Mouse (Mus musculus): Measurements from ENCODE around the gene Atxn3. TPM values are rescaled to one million over a fixed set of nuclear protein-coding genes. Genes with fewer than 3 reads are reported as not detected.

Gene Atxn3
- polyA plus RNA-seq (2011; ENCODE audit: insufficient read depth, insufficient read length, low read depth, missing spikeins) = 28.1 and 34.9 TPM in 2 replicates

GRCm38 (mm10) chr12:101957942-101958544 lies at the start of gene Atxn3:
TSS of gene Atxn3 (minus strand) at chr12:101958246.
- no peak within 1 kb of the TSS for H3K27ac ChIP-seq (ENCODE audit: insufficient read depth, low read length)
- TF ChIP-seq EP300 (IDR thresholded peaks at IDR 0.05; ENCODE audit: insufficient read depth, low read depth, low read length) = peak; percentile 57; the same call in 1 of the 2 replicates
- peak; percentile 62 for TF ChIP-seq CTCF (IDR thresholded peaks at IDR 0.05; ENCODE audit: low read depth, low read length)
- no peak for TF ChIP-seq POLR2A (IDR thresholded peaks at IDR 0.05; ENCODE audit: insufficient read depth, low read length)

GRCm38 (mm10) chr12:102000785-102001184 lies 42.7 kb upstream of the Atxn3 start:
- TF ChIP-seq CTCF (IDR thresholded peaks at IDR 0.05; ENCODE audit: low read depth, low read length) = no peak
- TF ChIP-seq POLR2A (IDR thresholded peaks at IDR 0.05; ENCODE audit: insufficient read depth, low read length) = no peak
- TF ChIP-seq EP300 (IDR thresholded peaks at IDR 0.05; ENCODE audit: insufficient read depth, low read depth, low read length) = no peak
- Histone ChIP-seq H3K36me3 (ENCODE audit: control insufficient read depth, insufficient read depth, low read length, poor library complexity, severe bottlenecking) (peaks cover 69% of the 10 kb centered on the region), H3K27ac (ENCODE audit: insufficient read depth, low read length) (no peak overlapping the region), H3K9ac (ENCODE audit: low read depth, poor library complexity, severe bottlenecking) (no peak overlapping the region), H3K4me3 (ENCODE audit: low read depth, low read length) (no peak overlapping the region), H3K4me1 (ENCODE audit: control insufficient read depth, insufficient read depth, low read length) (no peaks in the 10 kb centered on the region), H3K9me3 (replicated peaks; ENCODE audit: control insufficient read depth, insufficient read depth, low read length, poor library complexity, severe bottlenecking) (no peaks in the 10 kb centered on the region), H3K27me3 (ENCODE audit: control insufficient read depth, insufficient read depth, low read length, poor library complexity, severe bottlenecking) (no peaks in the 10 kb centered on the region)

More at GRCm38 (mm10) chr12:101957942-101958544, at the start of gene Atxn3:
- Histone ChIP-seq H3K4me3 (ENCODE audit: low read depth, low read length) (peak within 1 kb of the TSS; percentile 82), H3K9me3 (replicated peaks; ENCODE audit: control insufficient read depth, insufficient read depth, low read length, poor library complexity, severe bottlenecking) (no peaks in the 10 kb centered on the region), H3K27me3 (ENCODE audit: control insufficient read depth, insufficient read depth, low read length, poor library complexity, severe bottlenecking) (no peaks in the 10 kb centered on the region), H3K36me3 (ENCODE audit: control insufficient read depth, insufficient read depth, low read length, poor library complexity, severe bottlenecking) (no peaks in the 10 kb centered on the region), H3K4me1 (ENCODE audit: control insufficient read depth, insufficient read depth, low read length) (peaks cover 1% of the 10 kb centered on the region), H3K9ac (ENCODE audit: low read depth, poor library complexity, severe bottlenecking) (peak within 1 kb of the TSS; percentile 90)

GRCm38 (mm10) chr12:101998929-101999328 lies 40.9 kb upstream of the Atxn3 start:
- Histone ChIP-seq H3K27ac (ENCODE audit: insufficient read depth, low read length) (no peak overlapping the region), H3K4me3 (ENCODE audit: low read depth, low read length) (no peak overlapping the region), H3K9ac (ENCODE audit: low read depth, poor library complexity, severe bottlenecking) (no peak overlapping the region), H3K36me3 (ENCODE audit: control insufficient read depth, insufficient read depth, low read length, poor library complexity, severe bottlenecking) (peaks cover 61% of the 10 kb centered on the region), H3K27me3 (ENCODE audit: control insufficient read depth, insufficient read depth, low read length, poor library complexity, severe bottlenecking) (no peaks in the 10 kb centered on the region), H3K9me3 (replicated peaks; ENCODE audit: control insufficient read depth, insufficient read depth, low read length, poor library complexity, severe bottlenecking) (no peaks in the 10 kb centered on the region), H3K4me1 (ENCODE audit: control insufficient read depth, insufficient read depth, low read length) (no peaks in the 10 kb centered on the region)
- TF ChIP-seq POLR2A (IDR thresholded peaks at IDR 0.05; ENCODE audit: insufficient read depth, low read length) (no peak), EP300 (IDR thresholded peaks at IDR 0.05; ENCODE audit: insufficient read depth, low read depth, low read length) (no peak), CTCF (IDR thresholded peaks at IDR 0.05; ENCODE audit: low read depth, low read length) (no peak)

- Histone ChIP-seq H3K27me3 (ENCODE audit: control insufficient read depth, insufficient read depth, low read length, poor library complexity, severe bottlenecking) (no peaks in the 10 kb centered on the region), H3K36me3 (ENCODE audit: control insufficient read depth, insufficient read depth, low read length, poor library complexity, severe bottlenecking) (peaks cover 56% of the 10 kb centered on the region), H3K9ac (ENCODE audit: low read depth, poor library complexity, severe bottlenecking) (no peak overlapping the region), H3K9me3 (replicated peaks; ENCODE audit: control insufficient read depth, insufficient read depth, low read length, poor library complexity, severe bottlenecking) (no peaks in the 10 kb centered on the region), H3K27ac (ENCODE audit: insufficient read depth, low read length) (no peak overlapping the region), H3K4me1 (ENCODE audit: control insufficient read depth, insufficient read depth, low read length) (no peaks in the 10 kb centered on the region), H3K4me3 (ENCODE audit: low read depth, low read length) (no peak overlapping the region)
- TF ChIP-seq POLR2A (IDR thresholded peaks at IDR 0.05; ENCODE audit: insufficient read depth, low read length) = no peak
- no peak for TF ChIP-seq CTCF (IDR thresholded peaks at IDR 0.05; ENCODE audit: low read depth, low read length)
- no peak for TF ChIP-seq EP300 (IDR thresholded peaks at IDR 0.05; ENCODE audit: insufficient read depth, low read depth, low read length)
Observed at GRCm38 (mm10) chr12:101994576-101995467, 36.8 kb upstream of the Atxn3 start.

- Histone ChIP-seq H3K4me1 (ENCODE audit: control insufficient read depth, insufficient read depth, low read length) (no peaks in the 10 kb centered on the region), H3K27ac (ENCODE audit: insufficient read depth, low read length) (no peak overlapping the region), H3K9ac (ENCODE audit: low read depth, poor library complexity, severe bottlenecking) (no peak overlapping the region), H3K27me3 (ENCODE audit: control insufficient read depth, insufficient read depth, low read length, poor library complexity, severe bottlenecking) (no peaks in the 10 kb centered on the region), H3K36me3 (ENCODE audit: control insufficient read depth, insufficient read depth, low read length, poor library complexity, severe bottlenecking) (peaks cover 63% of the 10 kb centered on the region), H3K9me3 (replicated peaks; ENCODE audit: control insufficient read depth, insufficient read depth, low read length, poor library complexity, severe bottlenecking) (no peaks in the 10 kb centered on the region), H3K4me3 (ENCODE audit: low read depth, low read length) (no peak overlapping the region)
- TF ChIP-seq POLR2A (IDR thresholded peaks at IDR 0.05; ENCODE audit: insufficient read depth, low read length) = no peak
Observed at GRCm38 (mm10) chr12:101987659-101988058, 29.6 kb upstream of the Atxn3 start.

- Histone ChIP-seq H3K36me3 (ENCODE audit: control insufficient read depth, insufficient read depth, low read length, poor library complexity, severe bottlenecking) (peaks cover 51% of the 10 kb centered on the region), H3K4me1 (ENCODE audit: control insufficient read depth, insufficient read depth, low read length) (no peaks in the 10 kb centered on the region), H3K27me3 (ENCODE audit: control insufficient read depth, insufficient read depth, low read length, poor library complexity, severe bottlenecking) (no peaks in the 10 kb centered on the region), H3K4me3 (ENCODE audit: low read depth, low read length) (no peak overlapping the region), H3K9me3 (replicated peaks; ENCODE audit: control insufficient read depth, insufficient read depth, low read length, poor library complexity, severe bottlenecking) (no peaks in the 10 kb centered on the region), H3K27ac (ENCODE audit: insufficient read depth, low read length) (no peak overlapping the region), H3K9ac (ENCODE audit: low read depth, poor library complexity, severe bottlenecking) (no peak overlapping the region)
- no peak for TF ChIP-seq CTCF (IDR thresholded peaks at IDR 0.05; ENCODE audit: low read depth, low read length)
- no peak for TF ChIP-seq POLR2A (IDR thresholded peaks at IDR 0.05; ENCODE audit: insufficient read depth, low read length)
- no peak for TF ChIP-seq EP300 (IDR thresholded peaks at IDR 0.05; ENCODE audit: insufficient read depth, low read depth, low read length)
Observed at GRCm38 (mm10) chr12:101985110-101985509, 27.1 kb upstream of the Atxn3 start.
